Mouse (Mus musculus): ENCODE results near the gene Htr3b.

Gene Htr3b

GRCm38 (mm10) chr9:48916011-48916788 is 48.6 kb downstream of the Htr3b start:
- no peak for DNase-seq

DNA sequence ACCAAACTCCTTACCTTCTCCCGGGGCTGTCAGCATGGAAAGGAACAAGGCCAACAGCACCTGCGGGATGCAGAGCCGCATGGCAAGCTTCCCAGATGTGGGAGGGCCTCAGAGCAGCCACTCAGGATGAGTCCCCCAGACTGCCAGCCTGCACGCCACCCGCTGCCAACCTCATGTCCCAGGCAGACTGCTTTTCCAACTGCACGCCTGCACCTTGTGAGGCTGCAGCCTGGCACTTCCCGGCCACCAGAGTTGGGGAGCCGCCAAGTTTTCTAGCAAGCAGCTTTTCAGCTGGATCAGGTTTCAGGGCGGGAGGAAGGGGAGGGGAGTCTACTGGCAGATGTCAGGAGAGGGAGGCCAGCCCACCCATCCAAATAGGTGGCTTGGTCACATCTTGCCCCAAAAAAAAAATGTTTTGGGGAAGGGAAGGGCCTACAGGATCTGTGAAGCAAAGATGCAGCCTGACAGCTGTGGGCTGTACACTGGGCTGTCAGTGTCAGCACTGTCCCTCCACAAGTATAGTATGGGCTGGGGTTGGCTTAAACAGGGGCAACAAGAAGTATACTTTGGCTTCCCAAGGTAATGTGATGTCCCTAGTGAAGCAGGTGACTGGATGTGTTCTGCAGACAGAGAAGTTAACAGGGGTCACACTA is 53.8 kb downstream of the Htr3b start, which contains the start of gene Htr3a:
Htr3a (minus strand) TSS at position 215 of the 653 bp plus-strand sequence.
- peak; percentile 85 for DNase-seq

DNA sequence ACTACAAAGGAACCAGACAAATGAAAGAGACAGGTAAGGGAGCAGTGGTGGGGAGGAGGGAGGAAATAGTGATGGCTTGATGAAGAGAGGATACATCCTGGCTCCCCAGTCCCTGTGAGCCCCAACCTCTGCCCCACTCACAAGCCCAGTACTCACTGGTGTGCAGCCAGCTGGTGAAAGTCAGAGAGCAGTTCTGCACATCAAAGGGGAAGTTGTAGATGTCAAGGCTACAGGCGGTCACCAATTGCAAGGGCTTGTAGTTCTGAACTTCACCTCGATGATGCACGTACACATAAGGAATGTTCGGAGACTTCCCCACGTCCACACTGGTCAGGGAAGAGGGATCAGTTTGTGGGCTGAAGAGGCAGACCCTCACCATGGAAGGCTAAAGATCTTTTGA is 60.4 kb downstream of the Htr3b start:
- no peak for DNase-seq

- no peak for DNase-seq
Measured at GRCm38 (mm10) chr9:48903766-48904165, 61.0 kb downstream of the Htr3b start.

GRCm38 (mm10) chr9:48898551-48898950 is 66.2 kb downstream of the Htr3b start:
- no peak for DNase-seq

GRCm38 (mm10) chr9:48895819-48896536 is 68.8 kb downstream of the Htr3b start:
- DNase-seq, result no peak

GRCm38 (mm10) chr9:48894755-48895154 is 70.0 kb downstream of the Htr3b start:
- DNase-seq, result no peak

DNA sequence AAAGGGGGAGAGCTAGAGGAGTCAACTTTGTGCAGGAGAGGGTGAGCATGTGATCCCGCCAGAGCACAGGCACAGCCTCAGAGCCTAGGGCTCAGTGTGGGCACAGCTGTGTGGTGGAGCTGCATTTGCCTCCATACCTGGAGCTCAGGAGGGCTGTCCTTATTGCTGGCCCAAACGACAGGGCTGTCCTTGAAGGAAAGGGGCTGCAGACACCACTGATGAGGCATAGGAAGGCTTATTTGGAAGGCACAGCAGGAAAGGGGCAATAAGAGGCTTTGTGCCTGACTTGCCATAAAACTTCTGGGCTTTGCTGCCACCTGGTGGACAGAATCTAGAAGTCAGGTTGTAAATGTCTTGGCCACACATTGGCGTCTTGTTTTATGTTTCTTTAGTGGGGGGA is 70.8 kb downstream of the Htr3b start:
- DNase-seq, result peak; percentile 31

DNA sequence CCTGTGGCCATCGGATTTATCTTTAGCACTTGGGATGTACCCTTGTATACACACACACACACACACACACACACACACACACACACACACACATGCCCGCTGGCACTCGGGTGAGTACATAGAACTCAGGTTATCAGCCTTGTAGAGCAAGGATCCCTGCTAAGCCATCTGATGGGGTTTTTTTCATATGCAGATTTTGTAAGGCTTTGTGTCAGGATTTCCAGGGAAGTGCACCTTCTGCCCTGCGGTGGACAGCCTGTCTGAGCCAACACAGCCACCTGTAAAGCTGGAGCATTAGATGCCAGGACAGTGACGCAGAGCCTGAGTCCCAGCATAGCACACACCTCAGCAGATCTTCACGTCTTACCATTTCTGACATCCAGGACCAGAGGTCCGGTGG is 75.7 kb downstream of the Htr3b start:
- DNase-seq, result no peak

All from cerebellum, adult 9-11 months (tissue).